Mouse (Mus musculus): ENCODE measurements around the gene Ocln. TPM values are rescaled to one million over a fixed set of nuclear protein-coding genes. Genes with fewer than 3 reads are reported as not detected.

Gene Ocln
- polyA plus RNA-seq (2015; fragmentation: Nextera tagmentation; extraction: Ambion mirVana): 3.8 TPM in 2 replicates

GRCm38 (mm10) chr13:100552369-100553041 is at the start of gene Ocln:
TSS of gene Ocln (minus strand) at chr13:100552718.
- H3K9me3 ChIP-seq: no peaks in the 10 kb centered on the region
- peaks cover 62% of the 10 kb centered on the region for H3K27me3 ChIP-seq
- peaks cover 21% of the 10 kb centered on the region for H3K4me1 ChIP-seq
- H3K9ac ChIP-seq: peak within 1 kb of the TSS; percentile 62
- peak within 1 kb of the TSS; percentile 64 for H3K4me3 ChIP-seq
- no peak within 1 kb of the TSS for H3K27ac ChIP-seq
- no peaks in the 10 kb centered on the region for H3K36me3 ChIP-seq
- peak within 1 kb of the TSS; percentile 100 for H3K4me2 ChIP-seq (replicated peaks)
- peak; percentile 78; the same call in 1 of the 2 replicates for ATAC-seq (ENCODE audit: low FRiP score, low read depth)
- WGBS: under 1% methylated on average over 43 of the region's 45 CpGs

GRCm38 (mm10) chr13:100601034-100601433 is 48.5 kb upstream of the Ocln start:
- ATAC-seq (ENCODE audit: low FRiP score, low read depth): no peak
- no peak overlapping the region for H3K9ac ChIP-seq
- no peaks in the 10 kb centered on the region for H3K36me3 ChIP-seq
- H3K9me3 ChIP-seq: no peaks in the 10 kb centered on the region
- no peak overlapping the region for H3K27ac ChIP-seq
- H3K27me3 ChIP-seq: no peaks in the 10 kb centered on the region
- no peak overlapping the region for H3K4me2 ChIP-seq (replicated peaks)
- 66% methylated on average over 8 of the region's 8 CpGs for WGBS
- H3K4me3 ChIP-seq: no peak overlapping the region
- H3K4me1 ChIP-seq: peaks cover 7% of the 10 kb centered on the region

- no peak for ATAC-seq (ENCODE audit: low FRiP score, low read depth)
- H3K9me3 ChIP-seq: no peaks in the 10 kb centered on the region
- H3K36me3 ChIP-seq: no peaks in the 10 kb centered on the region
- no peak overlapping the region for H3K9ac ChIP-seq
- H3K4me2 ChIP-seq (replicated peaks): no peak overlapping the region
- H3K4me1 ChIP-seq: peaks cover 10% of the 10 kb centered on the region
- no peak overlapping the region for H3K27ac ChIP-seq
- no peak overlapping the region for H3K4me3 ChIP-seq
- H3K27me3 ChIP-seq: no peaks in the 10 kb centered on the region
- WGBS: 84% methylated on average over 12 of the region's 12 CpGs
Measured at GRCm38 (mm10) chr13:100600317-100600716, 47.8 kb upstream of the Ocln start.

- H3K36me3 ChIP-seq: no peaks in the 10 kb centered on the region
- H3K27ac ChIP-seq: no peak overlapping the region
- H3K9me3 ChIP-seq: no peaks in the 10 kb centered on the region
- 82% methylated on average over 9 of the region's 9 CpGs for WGBS
- no peaks in the 10 kb centered on the region for H3K27me3 ChIP-seq
- no peak overlapping the region for H3K4me3 ChIP-seq
- H3K4me2 ChIP-seq (replicated peaks): no peak overlapping the region
- H3K9ac ChIP-seq: no peak overlapping the region
- no peak for ATAC-seq (ENCODE audit: low FRiP score, low read depth)
- H3K4me1 ChIP-seq: peaks cover 13% of the 10 kb centered on the region
Measured at GRCm38 (mm10) chr13:100597284-100597683, 44.8 kb upstream of the Ocln start.

- H3K9ac ChIP-seq: no peak overlapping the region
- ATAC-seq (ENCODE audit: low FRiP score, low read depth): no peak
- H3K4me3 ChIP-seq: no peak overlapping the region
- 67% methylated on average over 3 of the region's 3 CpGs for WGBS
- H3K27ac ChIP-seq: no peak overlapping the region
- H3K4me1 ChIP-seq: peaks cover 13% of the 10 kb centered on the region
- no peaks in the 10 kb centered on the region for H3K9me3 ChIP-seq
- no peak overlapping the region for H3K4me2 ChIP-seq (replicated peaks)
- H3K36me3 ChIP-seq: no peaks in the 10 kb centered on the region
- H3K27me3 ChIP-seq: no peaks in the 10 kb centered on the region
Measured at GRCm38 (mm10) chr13:100595552-100595885, 43.0 kb upstream of the Ocln start.

- H3K9me3 ChIP-seq: no peaks in the 10 kb centered on the region
- no peak overlapping the region for H3K27ac ChIP-seq
- 42% methylated on average over 5 of the region's 5 CpGs for WGBS
- no peak overlapping the region for H3K4me2 ChIP-seq (replicated peaks)
- H3K9ac ChIP-seq: no peak overlapping the region
- H3K4me1 ChIP-seq: peaks cover 13% of the 10 kb centered on the region
- H3K36me3 ChIP-seq: no peaks in the 10 kb centered on the region
- no peak overlapping the region for H3K4me3 ChIP-seq
- no peaks in the 10 kb centered on the region for H3K27me3 ChIP-seq
- no peak for ATAC-seq (ENCODE audit: low FRiP score, low read depth)
Measured at GRCm38 (mm10) chr13:100594838-100595551, 42.5 kb upstream of the Ocln start.

- peak overlapping the region; percentile 31; the same call in 1 of the 2 replicates for H3K4me2 ChIP-seq (replicated peaks)
- no peak overlapping the region; the same call in 1 of the 2 replicates for H3K4me3 ChIP-seq
- H3K27me3 ChIP-seq: no peaks in the 10 kb centered on the region
- no peaks in the 10 kb centered on the region for H3K9me3 ChIP-seq
- 0 out of 2 replicates have a peak overlapping the region, but pooled peaks have one; percentile 15 for H3K27ac ChIP-seq
- no peaks in the 10 kb centered on the region for H3K36me3 ChIP-seq
- 52% methylated on average over 13 of the region's 17 CpGs for WGBS
- H3K4me1 ChIP-seq: peaks cover 13% of the 10 kb centered on the region
- H3K9ac ChIP-seq: no peak overlapping the region
- no peak for ATAC-seq (ENCODE audit: low FRiP score, low read depth)
Measured at GRCm38 (mm10) chr13:100594041-100594792, 41.7 kb upstream of the Ocln start.

- no peaks in the 10 kb centered on the region for H3K36me3 ChIP-seq
- ATAC-seq (ENCODE audit: low FRiP score, low read depth): no peak
- no peak overlapping the region for H3K9ac ChIP-seq
- no peaks in the 10 kb centered on the region for H3K27me3 ChIP-seq
- H3K27ac ChIP-seq: no peak overlapping the region
- H3K4me3 ChIP-seq: no peak overlapping the region
- H3K9me3 ChIP-seq: no peaks in the 10 kb centered on the region
- H3K4me2 ChIP-seq (replicated peaks): peak overlapping the region; percentile 32; the same call in 1 of the 2 replicates
- H3K4me1 ChIP-seq: no peaks in the 10 kb centered on the region
- 78% methylated on average over 12 of the region's 12 CpGs for WGBS
Measured at GRCm38 (mm10) chr13:100588646-100589045, 36.1 kb upstream of the Ocln start.

- H3K4me1 ChIP-seq: peaks cover 5% of the 10 kb centered on the region; the same call in 1 of the 2 replicates
- H3K4me3 ChIP-seq: no peak overlapping the region
- H3K36me3 ChIP-seq: no peaks in the 10 kb centered on the region
- H3K9me3 ChIP-seq: no peaks in the 10 kb centered on the region
- no peak overlapping the region for H3K9ac ChIP-seq
- no peaks in the 10 kb centered on the region for H3K27me3 ChIP-seq
- H3K4me2 ChIP-seq (replicated peaks): no peak overlapping the region
- ATAC-seq (ENCODE audit: low FRiP score, low read depth): no peak
- WGBS: 42% methylated on average over 6 of the region's 6 CpGs
- H3K27ac ChIP-seq: no peak overlapping the region
Measured at GRCm38 (mm10) chr13:100582144-100582543, 29.6 kb upstream of the Ocln start.

- ATAC-seq (ENCODE audit: low FRiP score, low read depth): no peak
Measured at GRCm38 (mm10) chr13:100581701-100582100, 29.2 kb upstream of the Ocln start.

GRCm38 (mm10) chr13:100579951-100580350 is 27.4 kb upstream of the Ocln start:
- no peak for ATAC-seq (ENCODE audit: low FRiP score, low read depth)
- Histone ChIP-seq H3K27me3 (no peaks in the 10 kb centered on the region), H3K9me3 (no peaks in the 10 kb centered on the region), H3K4me2 (replicated peaks) (no peak overlapping the region), H3K4me1 (peaks cover 5% of the 10 kb centered on the region; the same call in 1 of the 2 replicates), H3K4me3 (no peak overlapping the region), H3K9ac (no peak overlapping the region), H3K27ac (no peak overlapping the region), H3K36me3 (no peaks in the 10 kb centered on the region)

More at GRCm38 (mm10) chr13:100581701-100582100, 29.2 kb upstream of the Ocln start:
- no peak overlapping the region for H3K4me2 ChIP-seq (replicated peaks)
- no peaks in the 10 kb centered on the region for H3K27me3 ChIP-seq
- peaks cover 5% of the 10 kb centered on the region; the same call in 1 of the 2 replicates for H3K4me1 ChIP-seq
- no peak overlapping the region for H3K4me3 ChIP-seq
- H3K27ac ChIP-seq: no peak overlapping the region
- 20% methylated on average over 3 of the region's 3 CpGs for WGBS
- no peaks in the 10 kb centered on the region for H3K36me3 ChIP-seq
- H3K9ac ChIP-seq: no peak overlapping the region
- H3K9me3 ChIP-seq: no peaks in the 10 kb centered on the region

- ATAC-seq (ENCODE audit: low FRiP score, low read depth): no peak
- no peaks in the 10 kb centered on the region for H3K9me3 ChIP-seq
- H3K27ac ChIP-seq: no peak overlapping the region
- H3K4me2 ChIP-seq (replicated peaks): no peak overlapping the region
- H3K4me1 ChIP-seq: peaks cover 5% of the 10 kb centered on the region; the same call in 1 of the 2 replicates
- H3K9ac ChIP-seq: no peak overlapping the region
- H3K36me3 ChIP-seq: no peaks in the 10 kb centered on the region
- H3K27me3 ChIP-seq: no peaks in the 10 kb centered on the region
- H3K4me3 ChIP-seq: no peak overlapping the region
- WGBS: 66% methylated on average over 3 of the region's 3 CpGs
Measured at GRCm38 (mm10) chr13:100579220-100579619, 26.7 kb upstream of the Ocln start.
